Mouse (Mus musculus): ENCODE results near the gene Fkbpl. TPM values are rescaled to one million over a fixed set of nuclear protein-coding genes. Genes with fewer than 3 reads are reported as not detected.

Fkbpl gene
- total and polyA plus RNA-seq, 3 experiments, result 5.5 to 8.2 (median 6.2) TPM

GRCm38 (mm10) chr17:34624981-34625380 lies 19.6 kb upstream of the Fkbpl start:
- in situ Hi-C loops (cut with MboI; ENCODE audit: low pct_ligation_motif_present, low pct_unique_long_range_greater_than_20kb, low sequenced_read_pairs), result no loop called here
- H3K79me2 ChIP-seq (replicated peaks; ENCODE audit: control insufficient read depth, extremely low read depth, insufficient read depth, poor library complexity, severe bottlenecking), result no peaks in the 10 kb centered on the region
- no peak for TF ChIP-seq ELF1 (IDR thresholded peaks at IDR 0.05; ENCODE audit: low read depth, low read length)
- TF ChIP-seq CHD1 (IDR thresholded peaks at IDR 0.05; ENCODE audit: low read depth, low read length), result no peak
- TF ChIP-seq ZMIZ1 (IDR thresholded peaks at IDR 0.05; ENCODE audit: low read depth, low read length), result no peak
- TF ChIP-seq ETS1 (conservative IDR thresholded peaks at IDR 0.05; ENCODE audit: low read depth, low read length), result no peak
- no peak for TF ChIP-seq MAZ (IDR thresholded peaks at IDR 0.05; ENCODE audit: low read depth, low read length)
- TF ChIP-seq MEF2A (IDR thresholded peaks at IDR 0.05; ENCODE audit: borderline replicate concordance, low read depth, low read length), result no peak
- no peak for TF ChIP-seq RAD21 (IDR thresholded peaks at IDR 0.05; ENCODE audit: low read depth, low read length)
- TF ChIP-seq TCF12 (IDR thresholded peaks at IDR 0.05; ENCODE audit: low read depth, low read length), result no peak
- no peak for TF ChIP-seq MAX (IDR thresholded peaks at IDR 0.05; ENCODE audit: low read length)
- no peak for TF ChIP-seq MYC (IDR thresholded peaks at IDR 0.05; ENCODE audit: low read depth, low read length)

GRCm38 (mm10) chr17:34626062-34626772 lies 18.3 kb upstream of the Fkbpl start:
- in situ Hi-C loops (cut with MboI; ENCODE audit: low pct_ligation_motif_present, low pct_unique_long_range_greater_than_20kb, low sequenced_read_pairs) (no loop called here), dilution Hi-C loops (cut with MboI; ENCODE audit: extremely low pct_ligation_motif_present, extremely low pct_unique_long_range_greater_than_20kb, low sequenced_read_pairs) (no loop called here)
- H3K4me3 ChIP-seq (replicated peaks in 1 of 3; ENCODE audit: low read depth in 2 of 3, low read length in 2 of 3, poor library complexity in 1 of 3), result no peak overlapping the region

More at GRCm38 (mm10) chr17:34624981-34625380, 19.6 kb upstream of the Fkbpl start:
- no peak overlapping the region for H3K27ac ChIP-seq (ENCODE audit: insufficient read depth, low read depth)
- DNase-seq (ENCODE audit: extremely low read depth), result no peak
- dilution Hi-C loops (cut with MboI; ENCODE audit: extremely low pct_ligation_motif_present, extremely low pct_unique_long_range_greater_than_20kb, low sequenced_read_pairs), result no loop called here
- no peak overlapping the region for H3K4me3 ChIP-seq (replicated peaks in 1 of 3; ENCODE audit: low read depth in 2 of 3, low read length in 2 of 3, poor library complexity in 1 of 3)
- no peak overlapping the region for H3K9ac ChIP-seq (ENCODE audit: insufficient read depth, low read depth)
- H3K36me3 ChIP-seq (replicated peaks in 1 of 2; ENCODE audit: control insufficient read depth in 1 of 2, insufficient read depth in 1 of 2, low read length in 1 of 2), result no peaks in the 10 kb centered on the region
- H3K9me3 ChIP-seq (replicated peaks; ENCODE audit: low read length), result peaks cover 2% of the 10 kb centered on the region
- H3K4me2 ChIP-seq (ENCODE audit: insufficient read depth, low read depth, poor library complexity, severe bottlenecking), result no peak overlapping the region
- H3K4me1 ChIP-seq (ENCODE audit: control insufficient read depth in 1 of 2, insufficient read depth in 2 of 2), result peaks cover 2 to 3% of the 10 kb centered on the region in 2 experiments; a peak in 2 of 4 replicates
- peaks cover 45% of the 10 kb centered on the region for H3K27me3 ChIP-seq (replicated peaks)

More at GRCm38 (mm10) chr17:34626062-34626772, 18.3 kb upstream of the Fkbpl start:
- no peak for DNase-seq (ENCODE audit: extremely low read depth)
- no peak for TF ChIP-seq MAFK (IDR thresholded peaks at IDR 0.05; ENCODE audit: insufficient replicate concordance, low read length)
- TF ChIP-seq TBP (conservative IDR thresholded peaks at IDR 0.05; ENCODE audit: low read depth, low read length), result no peak
- no peak for TF ChIP-seq IRF4 (IDR thresholded peaks at IDR 0.05; ENCODE audit: low read depth, low read length)
- no peak for TF ChIP-seq MEF2A (IDR thresholded peaks at IDR 0.05; ENCODE audit: borderline replicate concordance, low read depth, low read length)
- TF ChIP-seq MYC (IDR thresholded peaks at IDR 0.05; ENCODE audit: low read depth, low read length), result no peak
- no peak for TF ChIP-seq MAX (IDR thresholded peaks at IDR 0.05; ENCODE audit: low read length)
- TF ChIP-seq EP300 (IDR thresholded peaks at IDR 0.05; ENCODE audit: low read length), result no peak
- TF ChIP-seq UBTF (IDR thresholded peaks at IDR 0.05; ENCODE audit: low read depth, low read length), result no peak
- no peak for TF ChIP-seq USF2 (conservative IDR thresholded peaks at IDR 0.05; ENCODE audit: low read depth, low read length)
- TF ChIP-seq RAD21 (IDR thresholded peaks at IDR 0.05; ENCODE audit: low read depth, low read length), result no peak
- TF ChIP-seq JUND (conservative IDR thresholded peaks at IDR 0.05; ENCODE audit: low read depth, low read length), result no peak
- no peak for TF ChIP-seq GABPA (IDR thresholded peaks at IDR 0.05; ENCODE audit: insufficient replicate concordance, low read depth, low read length)
- TF ChIP-seq BHLHE40 (IDR thresholded peaks at IDR 0.05; ENCODE audit: low read depth, low read length), result no peak
- TF ChIP-seq JUN (IDR thresholded peaks at IDR 0.05; ENCODE audit: insufficient read depth, low read depth, low read length), result no peak
- no peak for TF ChIP-seq SIN3A (IDR thresholded peaks at IDR 0.05; ENCODE audit: low read length)
- TF ChIP-seq ZNF384 (IDR thresholded peaks at IDR 0.05; ENCODE audit: low read depth, low read length), result no peak
- TF ChIP-seq ELF1 (IDR thresholded peaks at IDR 0.05; ENCODE audit: low read depth, low read length), result no peak
- H3K27ac ChIP-seq (ENCODE audit: insufficient read depth, low read depth), result no peak overlapping the region
- no peak overlapping the region for H3K9ac ChIP-seq (ENCODE audit: insufficient read depth, low read depth)
- peaks cover 2 to 3% of the 10 kb centered on the region in 2 experiments; a peak in 2 of 4 replicates for H3K4me1 ChIP-seq (ENCODE audit: control insufficient read depth in 1 of 2, insufficient read depth in 2 of 2)
- no peak overlapping the region for H3K4me2 ChIP-seq (ENCODE audit: insufficient read depth, low read depth, poor library complexity, severe bottlenecking)
- H3K9me3 ChIP-seq (replicated peaks; ENCODE audit: low read length), result peaks cover 2% of the 10 kb centered on the region
- H3K79me2 ChIP-seq (replicated peaks; ENCODE audit: control insufficient read depth, extremely low read depth, insufficient read depth, poor library complexity, severe bottlenecking), result no peaks in the 10 kb centered on the region
- H3K27me3 ChIP-seq (replicated peaks), result peaks cover 45% of the 10 kb centered on the region
- no peaks in the 10 kb centered on the region for H3K36me3 ChIP-seq (replicated peaks in 1 of 2; ENCODE audit: control insufficient read depth in 1 of 2, insufficient read depth in 1 of 2, low read length in 1 of 2)

Data from CH12.LX (cell line).